Mouse (Mus musculus): ENCODE data around the gene Defb6. TPM values are rescaled to one million over a fixed set of nuclear protein-coding genes. Genes with fewer than 3 reads are reported as not detected.

The Defb6 gene
- not detected in 4 replicates for total RNA-seq (2023)

DNA sequence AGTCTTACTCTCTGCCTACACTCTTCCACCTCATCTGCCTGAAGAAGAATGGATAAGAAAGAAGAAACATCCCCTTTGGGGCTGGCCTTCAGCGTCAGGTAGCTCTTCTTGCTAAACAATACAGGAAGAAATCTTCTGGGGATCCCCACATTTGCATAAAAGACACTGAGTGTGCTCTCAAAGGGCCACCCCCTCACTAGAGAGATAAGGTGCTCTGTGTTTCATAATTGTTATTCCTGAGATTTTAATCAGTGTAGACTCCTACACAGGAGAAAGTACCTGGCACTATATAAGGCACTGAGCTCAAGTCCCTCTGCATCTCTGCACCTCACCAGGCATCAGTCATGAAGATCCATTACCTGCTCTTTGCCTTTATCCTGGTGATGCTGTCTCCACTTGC lies at the start of gene Defb6:
TSS of gene Defb6 (plus strand) at position 318 of the 400 bp plus-strand sequence.

DNA sequence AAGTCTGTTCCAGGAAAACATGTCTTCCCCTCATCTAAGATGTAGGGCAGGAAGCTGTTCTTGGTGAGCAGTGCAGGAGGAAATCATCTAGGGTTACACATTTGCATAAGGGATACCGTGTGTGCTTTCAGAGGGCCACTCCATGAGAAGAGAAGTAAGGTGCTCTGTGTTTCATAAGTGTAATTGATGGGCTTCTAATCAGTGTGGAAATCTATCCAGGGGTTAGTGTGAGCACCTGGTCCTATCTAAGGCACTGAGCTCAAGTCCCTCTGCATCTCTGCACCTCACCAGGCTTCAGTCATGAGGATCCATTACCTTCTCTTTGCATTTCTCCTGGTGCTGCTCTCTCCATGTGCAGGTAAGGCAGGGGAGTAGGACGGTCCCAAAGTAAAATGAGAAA lies 14.3 kb downstream of the Defb6 start, which contains the start of gene Defb46:
TSS of gene Defb46 (plus strand) at position 301 of the 400 bp plus-strand sequence.

DNA sequence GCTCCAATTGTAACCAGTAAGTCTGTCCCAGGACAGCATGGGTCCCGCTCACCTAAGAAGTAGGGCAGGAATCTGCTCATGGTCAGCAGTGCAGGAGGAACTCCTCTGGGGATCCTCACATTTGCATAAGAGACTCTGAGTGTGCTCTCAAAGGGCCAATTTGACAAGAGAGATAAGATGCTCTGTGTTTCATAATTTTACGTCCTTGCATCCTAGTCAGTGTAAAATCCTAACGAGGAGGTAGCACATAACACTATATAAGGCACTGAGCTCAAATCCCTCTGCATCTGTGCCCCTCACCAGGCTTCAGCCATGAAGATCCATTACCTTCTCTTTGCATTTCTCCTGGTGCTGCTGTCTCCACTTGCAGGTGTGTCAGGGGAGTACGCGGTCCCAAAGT lies 22.0 kb downstream of the Defb6 start, which contains the start of gene Defb5:
TSS of gene Defb5 (plus strand) at position 301 of the 400 bp plus-strand sequence.

Other genes with a start within 250 kb of the Defb6 start
- not detected in 4 replicates for gene Defb40, start 247.2 kb upstream of the Defb6 start, total RNA-seq (2023)
- not detected in 4 replicates for gene Defb37, start 234.4 kb upstream of the Defb6 start, total RNA-seq (2023)
- gene Defb38, start 198.9 kb upstream of the Defb6 start, total RNA-seq (2023): not detected in 4 replicates
- not detected in 4 replicates for gene Defb39, start 160.7 kb upstream of the Defb6 start, total RNA-seq (2023)
- not detected in 4 replicates for gene Defb12, start 110.6 kb upstream of the Defb6 start, total RNA-seq (2023)
- gene Defb34, start 101.7 kb upstream of the Defb6 start, total RNA-seq (2023): not detected in 4 replicates
- gene Gm45826, start 84.7 kb upstream of the Defb6 start, total RNA-seq (2023): not detected in 4 replicates
- not detected in 4 replicates for gene Defb14, start 31.1 kb upstream of the Defb6 start, total RNA-seq (2023)
- gene Defb4, start 26.8 kb upstream of the Defb6 start, total RNA-seq (2023): not detected in 4 replicates
- gene Defb46, start 14.4 kb downstream of the Defb6 start, total RNA-seq (2023): not detected in 4 replicates
- gene Defb5, start 22.1 kb downstream of the Defb6 start, total RNA-seq (2023): not detected in 4 replicates
- not detected in 4 replicates for gene Defb3, start 67.9 kb downstream of the Defb6 start, total RNA-seq (2023)
- not detected in 4 replicates for gene Defb8, start 222.1 kb downstream of the Defb6 start, total RNA-seq (2023)

All from B cell, adult 62 days (primary cell).